Mouse (Mus musculus) forebrain, embryonic 12.5 days (tissue): ENCODE measurements around the gene Arntl. TPM values are rescaled to one million over a fixed set of nuclear protein-coding genes. Genes with fewer than 3 reads are reported as not detected.

Experiments used
- ATAC-seq: fragments of 200-750 bp; cut with Nextera tagmentation; 2 replicates; pipeline ENCODE4 v1.8.0; 2017; ENCODE audit warnings: moderate TSS enrichment; ENCODE audit not compliant: low FRiP score
- H3K27ac ChIP-seq: fragments of 300-500 bp; sonication (generic); 2 replicates; pipeline ENCODE4 v1.5.1; 2016; ENCODE audit warnings: mild to moderate bottlenecking
- H3K27me3 ChIP-seq: fragments of 300-500 bp; sonication (generic); 2 replicates; pipeline ENCODE4 v1.6.1; 2016; ENCODE audit warnings: mild to moderate bottlenecking
- H3K36me3 ChIP-seq: fragments of 300-500 bp; sonication (generic); replicated peaks from 2 replicates; pipeline ENCODE4 v1.6.1; 2016; ENCODE audit warnings: mild to moderate bottlenecking
- H3K4me1 ChIP-seq: fragments of 300-500 bp; sonication (generic); 2 replicates; pipeline ENCODE4 v1.6.1; 2016
- H3K4me2 ChIP-seq: fragments of 300-500 bp; sonication (generic); 2 replicates; pipeline ENCODE4 v1.6.1; 2016; ENCODE audit warnings: mild to moderate bottlenecking, moderate library complexity
- H3K4me3 ChIP-seq: fragments of 300-500 bp; sonication (generic); replicated peaks from 2 replicates; pipeline ENCODE4 v1.5.1; 2016; ENCODE audit warnings: mild to moderate bottlenecking
- H3K9ac ChIP-seq: fragments of 300-500 bp; sonication (generic); 2 replicates; pipeline ENCODE4 v1.6.1; 2016; ENCODE audit warnings: mild to moderate bottlenecking
- H3K9me3 ChIP-seq: fragments of 300-500 bp; sonication (generic); 2 replicates; pipeline ENCODE4 v1.6.1; 2016
- WGBS: fragments of 180-500 bp; shearing (Covaris S2); methylation state at CpG from one replicate; pipeline ENCODE4 v1.1.7; 2016; 5-methylcytosine and 5-hydroxymethylcytosine counted together
- polyA plus RNA-seq: library from polyadenylated mRNA; unstranded; fragments of >200 nt; fragmentation: Nextera tagmentation; extraction: Ambion mirVana; gene quantifications from 2 replicates; pipeline ENCODE4 v1.2.1, GENCODE M21; 2016

Arntl gene
- polyA plus RNA-seq, 1 experiment from 2014 or later: 9.9 TPM

GRCm38 (mm10) chr7:113188566-113188965 lies 18.7 kb upstream of the Arntl start:
- H3K36me3 ChIP-seq: no peaks in the 10 kb centered on the region
- H3K4me2 ChIP-seq: no peak overlapping the region
- 62% methylated on average over 9 of the region's 9 CpGs for WGBS
- no peak overlapping the region for H3K27ac ChIP-seq
- ATAC-seq: no peak
- H3K4me1 ChIP-seq: no peaks in the 10 kb centered on the region
- no peaks in the 10 kb centered on the region for H3K27me3 ChIP-seq
- H3K9me3 ChIP-seq: no peaks in the 10 kb centered on the region
- H3K4me3 ChIP-seq: no peak overlapping the region
- no peak overlapping the region for H3K9ac ChIP-seq

- Histone ChIP-seq H3K36me3 (no peaks in the 10 kb centered on the region), H3K4me2 (no peak overlapping the region), H3K4me3 (no peak overlapping the region), H3K9ac (no peak overlapping the region), H3K27ac (no peak overlapping the region), H3K27me3 (no peaks in the 10 kb centered on the region), H3K4me1 (no peaks in the 10 kb centered on the region), H3K9me3 (no peaks in the 10 kb centered on the region)
- WGBS: 77% methylated on average over 1 of the region's 1 CpGs
- no peak for ATAC-seq
Measured at GRCm38 (mm10) chr7:113191787-113192186, 15.5 kb upstream of the Arntl start.

- Histone ChIP-seq H3K4me2 (no peak overlapping the region), H3K4me3 (no peak overlapping the region), H3K27ac (no peak overlapping the region), H3K9ac (no peak overlapping the region), H3K4me1 (peaks cover 7% of the 10 kb centered on the region), H3K36me3 (no peaks in the 10 kb centered on the region), H3K27me3 (no peaks in the 10 kb centered on the region), H3K9me3 (no peaks in the 10 kb centered on the region)
- 59% methylated on average over 8 of the region's 8 CpGs for WGBS
- ATAC-seq: no peak
Measured at GRCm38 (mm10) chr7:113192714-113193365, 14.4 kb upstream of the Arntl start.

- no peak overlapping the region for H3K4me3 ChIP-seq
- peaks cover 7% of the 10 kb centered on the region for H3K4me1 ChIP-seq
- H3K9me3 ChIP-seq: no peaks in the 10 kb centered on the region
- no peak overlapping the region for H3K27ac ChIP-seq
- no peaks in the 10 kb centered on the region for H3K36me3 ChIP-seq
- H3K27me3 ChIP-seq: no peaks in the 10 kb centered on the region
- no peak for ATAC-seq
- H3K4me2 ChIP-seq: no peak overlapping the region
- H3K9ac ChIP-seq: no peak overlapping the region
Measured at GRCm38 (mm10) chr7:113193872-113194271, 13.4 kb upstream of the Arntl start.

GRCm38 (mm10) chr7:113195271-113195670 lies 12.0 kb upstream of the Arntl start:
- Histone ChIP-seq H3K36me3 (no peaks in the 10 kb centered on the region), H3K9ac (no peak overlapping the region), H3K9me3 (no peaks in the 10 kb centered on the region), H3K4me2 (no peak overlapping the region), H3K27ac (no peak overlapping the region), H3K27me3 (no peaks in the 10 kb centered on the region), H3K4me1 (peaks cover 7% of the 10 kb centered on the region), H3K4me3 (no peak overlapping the region)
- 51% methylated on average over 2 of the region's 2 CpGs for WGBS
- ATAC-seq: no peak

GRCm38 (mm10) chr7:113196171-113196570 lies 11.1 kb upstream of the Arntl start:
- Histone ChIP-seq H3K36me3 (no peaks in the 10 kb centered on the region), H3K9me3 (no peaks in the 10 kb centered on the region), H3K27ac (no peak overlapping the region), H3K27me3 (no peaks in the 10 kb centered on the region), H3K4me1 (peaks cover 7% of the 10 kb centered on the region), H3K4me2 (no peak overlapping the region), H3K9ac (no peak overlapping the region), H3K4me3 (no peak overlapping the region)
- ATAC-seq: no peak
- WGBS: 87% methylated on average over 3 of the region's 3 CpGs

- 0 out of 2 replicates have a peak, but pooled peaks cover 3% of the 10 kb centered on the region for H3K27me3 ChIP-seq
- H3K36me3 ChIP-seq: no peaks in the 10 kb centered on the region
- 59% methylated on average over 10 of the region's 10 CpGs for WGBS
- no peak for ATAC-seq
- no peaks in the 10 kb centered on the region for H3K9me3 ChIP-seq
- H3K9ac ChIP-seq: no peak overlapping the region; the same call in 1 of the 2 replicates
- H3K4me3 ChIP-seq: no peak overlapping the region
- H3K4me2 ChIP-seq: no peak overlapping the region
- H3K27ac ChIP-seq: no peak overlapping the region
- peaks cover 7% of the 10 kb centered on the region for H3K4me1 ChIP-seq
Measured at GRCm38 (mm10) chr7:113197161-113197775, 10.0 kb upstream of the Arntl start.

- H3K9me3 ChIP-seq: no peaks in the 10 kb centered on the region
- H3K27ac ChIP-seq: no peak overlapping the region
- 54% methylated on average over 3 of the region's 3 CpGs for WGBS
- peaks cover 22% of the 10 kb centered on the region for H3K27me3 ChIP-seq
- peaks cover 15% of the 10 kb centered on the region for H3K4me1 ChIP-seq
- no peak overlapping the region for H3K4me3 ChIP-seq
- no peak for ATAC-seq
- H3K4me2 ChIP-seq: no peak overlapping the region
- H3K9ac ChIP-seq: no peak overlapping the region
- H3K36me3 ChIP-seq: no peaks in the 10 kb centered on the region
Measured at GRCm38 (mm10) chr7:113201584-113201983, 5.7 kb upstream of the Arntl start.

- Histone ChIP-seq H3K36me3 (no peaks in the 10 kb centered on the region), H3K4me1 (peaks cover 18% of the 10 kb centered on the region), H3K27me3 (peaks cover 57% of the 10 kb centered on the region), H3K9me3 (no peaks in the 10 kb centered on the region), H3K4me2 (peak overlapping the region; percentile 87), H3K27ac (peak overlapping the region; percentile 76), H3K4me3 (peak overlapping the region; percentile 73), H3K9ac (peak overlapping the region; percentile 65)
- peak; percentile 67 for ATAC-seq
- WGBS: under 1% methylated on average over 74 of the region's 98 CpGs
Measured at GRCm38 (mm10) chr7:113207471-113208387, 464 bp downstream of the Arntl start.

GRCm38 (mm10) chr7:113208388-113208753 lies 1.1 kb downstream of the Arntl start:
- peak overlapping the region; percentile 65; the same call in 1 of the 2 replicates for H3K9ac ChIP-seq
- H3K27me3 ChIP-seq: peaks cover 57% of the 10 kb centered on the region
- H3K4me1 ChIP-seq: peaks cover 18% of the 10 kb centered on the region
- ATAC-seq: no peak
- no peaks in the 10 kb centered on the region for H3K36me3 ChIP-seq
- H3K4me3 ChIP-seq: peak overlapping the region; percentile 73
- H3K27ac ChIP-seq: no peak overlapping the region
- H3K4me2 ChIP-seq: peak overlapping the region; percentile 87
- WGBS: 1% methylated on average over 19 of the region's 19 CpGs
- H3K9me3 ChIP-seq: no peaks in the 10 kb centered on the region

- no peak for ATAC-seq
- H3K4me3 ChIP-seq: no peak overlapping the region
- 63% methylated on average over 4 of the region's 4 CpGs for WGBS
- no peak overlapping the region for H3K9ac ChIP-seq
- H3K36me3 ChIP-seq: no peaks in the 10 kb centered on the region
- H3K4me1 ChIP-seq: peaks cover 29% of the 10 kb centered on the region
- no peak overlapping the region for H3K4me2 ChIP-seq
- H3K27ac ChIP-seq: no peak overlapping the region
- H3K27me3 ChIP-seq: peaks cover 48% of the 10 kb centered on the region
- H3K9me3 ChIP-seq: no peaks in the 10 kb centered on the region
Measured at GRCm38 (mm10) chr7:113210441-113210840, 3.2 kb downstream of the Arntl start.
